Mouse (Mus musculus) urinary bladder, postnatal 36 days (tissue): ENCODE measurements around the gene 1700057G04Rik.

ENCODE experiments used
- DNase-seq, 2 experiments: peaks; one replicate each; pipeline ENCODE4 v3.0.0; 2022; ENCODE audit warnings: low spot score in 2 of 2, mixed read lengths in 1 of 2

1700057G04Rik gene

DNA sequence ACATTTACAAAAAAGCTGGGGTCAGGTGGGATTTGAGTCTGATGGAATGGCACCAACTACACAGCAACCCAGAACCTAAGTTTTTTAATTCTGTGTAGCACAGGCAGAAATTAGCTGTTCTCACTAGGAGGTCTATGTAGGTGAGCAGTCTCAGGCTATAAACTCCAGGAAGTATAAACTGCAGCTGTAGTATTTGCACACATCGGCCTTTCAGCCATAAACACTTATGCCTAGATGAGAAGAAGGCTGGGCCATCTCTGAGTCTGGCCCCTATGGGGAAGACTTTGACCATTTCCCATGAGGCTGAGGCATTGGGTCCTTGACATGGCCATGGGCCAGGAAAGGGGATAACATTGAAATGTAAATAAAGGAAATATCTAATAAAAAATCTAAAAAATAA lies 76.7 kb downstream of the 1700057G04Rik start:
- no peak for DNase-seq

DNA sequence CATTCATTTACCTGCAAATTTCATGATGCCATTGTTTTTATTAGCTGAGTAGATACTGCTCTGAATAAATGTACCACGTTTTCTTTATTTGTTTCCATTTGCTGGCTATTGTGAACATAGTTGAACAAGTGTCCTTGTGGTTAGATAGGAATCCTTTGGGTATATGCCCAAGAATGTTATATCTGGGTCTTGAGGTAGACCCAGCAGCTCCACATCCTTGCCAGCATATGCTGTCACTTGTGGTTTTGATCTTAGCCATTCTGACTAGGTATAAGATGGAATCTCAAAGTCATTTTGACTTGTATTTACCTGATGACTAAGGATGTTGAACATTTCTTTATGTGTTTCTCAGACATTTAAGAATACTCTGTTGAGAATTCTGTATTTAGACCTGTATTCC lies 77.7 kb downstream of the 1700057G04Rik start:
- DNase-seq, result no peak

DNA sequence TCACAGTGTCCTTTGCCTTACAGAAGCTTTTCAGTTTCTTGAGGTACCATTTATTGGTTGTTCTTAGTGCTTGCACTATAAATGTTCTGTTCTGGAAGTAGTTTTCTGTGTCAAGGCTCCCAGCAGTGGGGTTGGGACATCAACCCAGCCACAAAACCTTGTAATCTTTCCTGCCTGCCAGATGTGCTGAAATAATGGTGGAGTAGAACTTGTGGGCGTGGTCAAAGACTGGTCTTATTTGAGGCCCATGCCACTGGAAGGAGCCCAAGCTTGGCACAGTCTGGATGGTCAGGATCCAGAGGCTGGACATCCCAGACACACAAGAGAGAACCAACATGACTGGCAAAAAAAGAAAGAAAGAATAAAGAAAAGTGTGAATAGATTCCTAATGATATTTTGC lies 78.2 kb downstream of the 1700057G04Rik start:
- no peak for DNase-seq

DNA sequence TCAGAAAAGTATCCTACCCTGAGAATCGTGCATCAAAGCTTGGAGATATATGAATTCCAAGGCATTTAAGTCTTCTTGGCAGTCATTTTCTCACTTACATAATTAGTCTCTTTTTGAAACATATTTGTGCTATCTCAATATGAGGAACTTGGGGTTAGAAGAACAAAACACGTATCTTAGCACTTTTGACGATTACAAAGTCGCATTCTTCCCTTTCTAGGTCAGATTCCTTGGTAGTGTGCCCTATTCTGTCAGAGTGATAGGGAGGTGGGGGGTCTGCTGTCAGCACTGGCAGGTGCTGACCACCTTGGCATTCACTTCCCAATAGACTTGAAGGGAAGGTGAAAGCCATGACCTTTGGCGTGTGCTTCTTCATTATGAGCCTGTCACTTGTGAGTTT lies 93.5 kb downstream of the 1700057G04Rik start:
- DNase-seq, result no peak
